Mouse (Mus musculus) heart, embryonic 11.5 days (tissue): ENCODE measurements around the gene Zic5. TPM values are rescaled to one million over a fixed set of nuclear protein-coding genes. Genes with fewer than 3 reads are reported as not detected.
"Not testable (repeated sequence)": the region's sequence is repeated elsewhere in the genome, so short reads cannot be mapped to it uniquely, and the experiment has no call there.

Experiments used
- ATAC-seq: fragments of 200-750 bp; cut with Nextera tagmentation; replicated peaks from 2 replicates; pipeline ENCODE4 v1.8.0; 2017; ENCODE audit warnings: moderate library complexity; ENCODE audit not compliant: insufficient number of reproducible peaks, low FRiP score, low TSS enrichment
- H3K27ac ChIP-seq: fragments of 300-500 bp; sonication (generic); 2 replicates; pipeline ENCODE4 v1.5.1; 2014; ENCODE audit warnings: mild to moderate bottlenecking, low read depth, low read length
- H3K27me3 ChIP-seq: fragments of 300-500 bp; sonication (generic); 2 replicates; pipeline ENCODE4 v1.6.1; 2014; ENCODE audit warnings: mild to moderate bottlenecking, low read length, mixed read lengths; ENCODE audit not compliant: control insufficient read depth, insufficient read depth
- H3K36me3 ChIP-seq: fragments of 300-500 bp; sonication (generic); 2 replicates; pipeline ENCODE4 v1.6.1; 2014; ENCODE audit warnings: mild to moderate bottlenecking, low read length, moderate library complexity, mixed read lengths; ENCODE audit not compliant: control insufficient read depth, insufficient read depth
- H3K4me1 ChIP-seq: fragments of 300-500 bp; sonication (generic); 2 replicates; pipeline ENCODE4 v1.6.1; 2014; ENCODE audit warnings: low read length; ENCODE audit not compliant: control insufficient read depth, insufficient read depth
- H3K4me2 ChIP-seq: fragments of 300-500 bp; sonication (generic); 2 replicates; pipeline ENCODE4 v1.6.1; 2014; ENCODE audit warnings: mild to moderate bottlenecking, moderate library complexity
- H3K4me3 ChIP-seq: fragments of 300-500 bp; sonication (generic); 2 replicates; pipeline ENCODE4 v1.5.1; 2014; ENCODE audit warnings: low read depth, low read length
- H3K9ac ChIP-seq: fragments of 300-500 bp; sonication (generic); 2 replicates; pipeline ENCODE4 v1.6.1; 2014; ENCODE audit warnings: mild to moderate bottlenecking, low read depth, low read length, moderate library complexity
- H3K9me3 ChIP-seq: fragments of 300-500 bp; sonication (generic); replicated peaks from 2 replicates; pipeline ENCODE4 v1.6.1; 2016; ENCODE audit warnings: low read length; ENCODE audit not compliant: control insufficient read depth
- WGBS: fragments of 180-500 bp; shearing (Covaris S2); extraction: QIAGEN DNeasy Blood & Tissue Kit; methylation state at CpG from one replicate; pipeline ENCODE4 v1.1.7; 2014; ENCODE audit not compliant: insufficient replicate concordance; 5-methylcytosine and 5-hydroxymethylcytosine counted together
- polyA plus RNA-seq: library from polyadenylated mRNA; unstranded; fragments of >200 nt; fragmentation: Nextera tagmentation; extraction: Ambion mirVana; gene quantifications from 2 replicates; pipeline ENCODE4 v1.2.1, GENCODE M21; 2014

Gene Zic5
- polyA plus RNA-seq, 1 experiment from 2014 or later = 0.16 TPM

DNA sequence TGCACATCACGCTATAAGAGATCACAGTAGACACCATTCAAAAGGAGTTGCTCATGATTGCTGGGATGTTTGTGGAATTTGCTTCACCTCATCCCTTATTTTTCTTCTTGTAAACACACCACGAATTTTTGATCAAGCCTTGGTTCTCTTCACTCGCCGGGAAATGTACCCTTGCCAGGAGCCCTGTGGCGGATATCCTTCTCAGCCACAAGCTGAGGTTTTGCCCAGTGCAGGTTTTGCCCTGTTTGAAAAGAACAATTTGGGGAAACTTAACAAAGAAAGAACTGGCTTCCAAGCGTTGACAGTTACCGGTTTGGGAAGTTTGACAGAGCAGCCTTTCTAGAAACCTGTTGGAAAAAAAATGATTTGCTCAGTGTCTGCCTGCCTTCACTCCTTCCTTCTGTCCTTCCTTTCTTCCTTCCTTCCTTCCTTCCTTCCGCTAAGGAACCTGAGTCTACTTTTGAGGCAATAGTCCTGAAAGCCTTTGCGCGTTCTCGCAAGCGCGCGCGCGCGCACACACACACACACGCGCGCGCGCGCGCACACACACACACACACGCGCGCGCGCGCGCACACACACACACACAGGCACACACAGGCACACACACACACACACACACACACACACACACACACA is 6.1 kb upstream of the Zic5 start:
- peaks cover 96% of the 10 kb centered on the region for H3K27me3 ChIP-seq
- H3K4me3 ChIP-seq = no peak overlapping the region
- peaks cover 17% of the 10 kb centered on the region for H3K4me1 ChIP-seq
- WGBS = 10% methylated on average over 31 of the region's 31 CpGs
- no peak overlapping the region for H3K9ac ChIP-seq
- no peak overlapping the region for H3K4me2 ChIP-seq
- no peak overlapping the region for H3K27ac ChIP-seq
- H3K36me3 ChIP-seq = no peaks in the 10 kb centered on the region
- no peaks in the 10 kb centered on the region for H3K9me3 ChIP-seq
- ATAC-seq = no peak

DNA sequence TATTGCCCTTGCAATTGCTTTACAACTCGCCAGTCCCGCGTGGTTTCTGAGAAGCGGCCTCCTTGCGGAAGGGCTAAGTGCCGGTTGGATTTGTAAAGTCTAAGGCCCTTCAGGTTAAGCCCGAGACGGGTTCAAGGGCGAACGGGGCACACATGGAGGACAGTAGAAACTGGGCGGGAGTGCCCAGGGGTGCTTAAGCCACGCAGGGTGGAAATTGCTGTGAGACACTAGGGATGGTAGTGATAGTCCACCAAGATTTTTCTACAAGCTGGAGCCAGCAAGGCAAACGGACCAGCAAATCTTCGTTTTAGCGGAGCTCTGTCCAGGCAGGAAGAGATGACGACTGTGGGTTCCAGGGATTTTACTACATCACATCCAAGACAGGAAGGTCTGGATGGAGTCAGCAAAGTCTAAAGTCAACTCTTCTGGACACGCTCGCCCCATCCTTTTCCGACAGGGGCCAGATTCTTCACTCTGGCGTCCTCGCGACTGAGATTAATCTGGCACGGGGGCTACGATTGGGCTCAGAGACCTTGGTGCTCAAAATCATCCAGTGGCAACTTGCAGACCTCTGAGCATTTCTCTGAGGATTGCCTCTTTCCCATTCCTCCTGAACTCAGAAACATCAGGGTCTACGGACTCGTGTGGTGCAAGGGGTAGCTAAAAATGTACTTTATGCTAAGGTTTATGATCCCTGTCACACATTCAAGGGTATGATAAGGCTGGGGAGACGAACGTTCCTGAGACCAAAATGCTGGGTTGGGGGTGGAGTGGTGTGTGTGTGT is 3.7 kb upstream of the Zic5 start:
- peaks cover 11% of the 10 kb centered on the region; the same call in 1 of the 2 replicates for H3K4me1 ChIP-seq
- H3K27ac ChIP-seq = no peak overlapping the region
- H3K9ac ChIP-seq = no peak overlapping the region
- no peak overlapping the region for H3K4me2 ChIP-seq
- no peaks in the 10 kb centered on the region for H3K36me3 ChIP-seq
- WGBS = 2% methylated on average over 28 of the region's 28 CpGs
- no peak for ATAC-seq
- H3K4me3 ChIP-seq = no peak overlapping the region
- H3K27me3 ChIP-seq = peaks cover 96% of the 10 kb centered on the region
- H3K9me3 ChIP-seq = no peaks in the 10 kb centered on the region

DNA sequence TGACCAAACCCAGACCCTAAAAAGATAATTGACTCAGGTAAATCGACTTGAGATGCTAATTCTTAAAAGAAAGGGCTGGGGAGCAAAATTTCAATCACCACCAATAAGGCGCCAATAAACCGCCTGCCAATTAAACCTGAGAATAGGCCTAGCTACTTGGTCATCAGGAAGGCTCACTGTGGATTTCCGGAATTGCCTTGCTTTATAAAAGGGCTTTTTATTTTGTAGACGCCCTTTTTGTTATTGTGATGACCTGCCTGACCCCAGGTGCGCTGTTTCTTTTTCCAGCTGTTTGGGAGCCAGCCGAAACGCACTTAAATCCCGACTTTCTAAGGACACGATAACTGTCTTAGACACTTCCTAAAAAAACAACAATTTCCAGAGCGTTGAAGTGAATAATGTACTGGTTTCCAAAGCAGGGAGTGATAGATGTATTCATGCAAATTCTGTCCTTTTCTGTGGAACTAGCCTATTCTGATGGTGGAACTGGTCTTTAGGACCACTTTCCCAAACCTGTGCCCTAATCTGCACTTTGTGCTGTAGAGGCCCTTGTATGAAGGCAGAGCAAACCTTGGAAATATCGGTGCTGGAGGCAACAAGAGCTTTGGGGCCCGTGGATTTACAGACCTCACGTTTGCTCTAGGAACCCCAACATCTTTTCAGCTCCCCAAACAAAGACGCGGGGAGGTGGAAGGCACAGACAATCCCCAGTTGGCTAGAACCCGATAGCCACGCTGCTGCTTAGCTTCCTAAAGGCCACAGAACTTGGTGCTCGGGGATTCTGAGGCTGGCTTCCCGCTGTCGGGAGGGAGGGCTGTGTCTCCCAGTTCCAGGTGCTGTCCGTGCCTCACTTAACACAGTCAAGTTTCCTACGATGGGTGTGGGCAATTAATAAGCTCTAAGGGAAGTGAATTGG is 2.7 kb upstream of the Zic5 start:
- Histone ChIP-seq H3K4me3 (no peak overlapping the region), H3K4me2 (no peak overlapping the region), H3K27ac (no peak overlapping the region), H3K36me3 (no peaks in the 10 kb centered on the region), H3K9me3 (no peaks in the 10 kb centered on the region), H3K4me1 (peaks cover 14% of the 10 kb centered on the region; the same call in 1 of the 2 replicates), H3K9ac (no peak overlapping the region), H3K27me3 (peaks cover 96% of the 10 kb centered on the region)
- no peak for ATAC-seq
- 7% methylated on average over 23 of the region's 23 CpGs for WGBS

DNA sequence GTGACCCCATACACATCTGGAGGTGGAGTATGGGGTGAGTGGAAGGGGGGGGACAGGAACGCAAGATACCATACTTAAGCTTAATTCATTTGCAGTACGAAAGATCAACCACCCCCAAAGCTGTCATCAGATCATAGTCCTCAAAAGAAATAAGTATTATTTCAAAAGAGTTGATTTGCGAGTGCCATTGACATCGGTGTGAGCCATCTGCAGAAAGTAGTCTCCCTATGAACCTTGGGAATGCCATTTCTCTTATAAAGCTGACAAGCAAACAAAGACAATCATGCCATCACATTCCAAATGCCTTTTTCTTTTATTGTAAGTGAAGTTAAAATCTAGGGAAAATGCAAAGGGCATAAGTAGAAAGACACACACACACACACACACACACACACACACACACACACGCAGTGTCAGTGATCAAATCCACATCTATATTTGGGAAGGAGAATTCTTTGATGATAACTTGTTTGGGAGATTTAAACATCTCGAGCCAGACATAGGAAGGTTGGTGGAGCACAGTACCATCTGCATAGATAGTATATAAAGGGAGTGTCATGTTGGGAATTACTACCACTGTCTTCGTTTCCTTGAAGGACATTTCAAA is 1.4 kb upstream of the Zic5 start:
- H3K4me2 ChIP-seq = no peak overlapping the region
- H3K27ac ChIP-seq = no peak overlapping the region
- H3K9ac ChIP-seq = no peak overlapping the region
- H3K4me3 ChIP-seq = no peak overlapping the region
- ATAC-seq = no peak
- WGBS = 64% methylated on average over 7 of the region's 7 CpGs
- no peaks in the 10 kb centered on the region for H3K9me3 ChIP-seq
- peaks cover 16% of the 10 kb centered on the region; the same call in 1 of the 2 replicates for H3K4me1 ChIP-seq
- H3K36me3 ChIP-seq = no peaks in the 10 kb centered on the region
- H3K27me3 ChIP-seq = peaks cover 96% of the 10 kb centered on the region

DNA sequence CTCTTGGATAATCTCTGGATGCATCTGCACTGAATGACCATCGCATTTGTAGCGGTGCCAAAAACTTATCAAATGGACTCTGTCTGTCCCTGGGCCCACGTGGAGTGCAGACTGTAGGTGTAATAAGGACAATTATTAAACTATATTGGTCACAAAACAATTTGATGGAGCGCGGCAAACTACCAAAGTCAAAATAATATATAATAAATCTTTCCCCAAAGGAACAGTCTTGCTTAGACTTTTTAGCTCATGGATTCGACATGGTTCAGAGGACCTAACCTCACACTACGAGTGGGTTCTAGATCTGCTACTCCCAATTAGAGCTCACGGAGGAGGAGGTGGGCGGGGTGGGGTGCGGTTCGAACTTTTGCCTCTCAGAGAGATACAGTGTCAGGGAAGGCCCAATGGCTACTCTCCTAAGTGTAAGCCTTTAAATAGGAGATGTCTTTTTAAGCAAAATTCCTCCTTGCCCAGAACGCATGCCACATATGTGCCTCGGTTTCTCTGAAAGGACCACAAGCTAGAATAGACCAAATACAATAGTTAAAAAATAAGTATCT is 534 bp upstream of the Zic5 start:
- no peaks in the 10 kb centered on the region for H3K9me3 ChIP-seq
- H3K36me3 ChIP-seq = no peaks in the 10 kb centered on the region
- peaks cover 94% of the 10 kb centered on the region for H3K27me3 ChIP-seq
- no peak overlapping the region for H3K9ac ChIP-seq
- ATAC-seq = no peak
- 28% methylated on average over 13 of the region's 13 CpGs for WGBS
- H3K27ac ChIP-seq = no peak overlapping the region
- H3K4me3 ChIP-seq = peak overlapping the region; percentile 57
- peak overlapping the region; percentile 96; the same call in 1 of the 2 replicates for H3K4me2 ChIP-seq
- peaks cover 16% of the 10 kb centered on the region; the same call in 1 of the 2 replicates for H3K4me1 ChIP-seq

DNA sequence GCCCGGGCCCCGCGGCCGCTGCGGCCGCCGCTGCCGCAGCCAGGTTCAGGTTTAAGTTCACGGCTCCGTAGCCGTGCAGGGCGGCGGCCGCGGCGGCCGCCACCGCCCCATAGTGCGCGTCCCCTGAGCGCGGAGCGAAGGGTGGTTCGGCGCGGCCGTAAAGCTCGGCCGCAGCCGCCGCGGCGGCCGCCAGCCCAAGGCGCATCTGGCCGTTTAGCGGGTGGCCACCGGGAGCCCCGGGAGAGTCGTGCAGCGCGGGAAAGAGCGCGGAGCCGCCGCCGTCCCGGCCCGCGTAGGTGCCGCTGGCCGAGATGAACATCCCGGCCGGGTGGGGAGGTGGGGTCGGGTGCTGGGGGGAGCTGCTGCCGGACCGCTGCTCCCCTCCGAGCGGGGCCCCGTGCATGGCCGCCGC is 1.1 kb downstream of the Zic5 start:
- H3K9ac ChIP-seq = no peak overlapping the region
- H3K36me3 ChIP-seq = no peaks in the 10 kb centered on the region
- WGBS = under 1% methylated on average over 50 of the region's 62 CpGs
- H3K4me2 ChIP-seq = peak overlapping the region; percentile 96
- peaks cover 16% of the 10 kb centered on the region; the same call in 1 of the 2 replicates for H3K4me1 ChIP-seq
- H3K9me3 ChIP-seq = no peaks in the 10 kb centered on the region
- peak overlapping the region; percentile 57 for H3K4me3 ChIP-seq
- H3K27me3 ChIP-seq = peaks cover 85% of the 10 kb centered on the region
- no peak for ATAC-seq
- H3K27ac ChIP-seq = no peak overlapping the region

DNA sequence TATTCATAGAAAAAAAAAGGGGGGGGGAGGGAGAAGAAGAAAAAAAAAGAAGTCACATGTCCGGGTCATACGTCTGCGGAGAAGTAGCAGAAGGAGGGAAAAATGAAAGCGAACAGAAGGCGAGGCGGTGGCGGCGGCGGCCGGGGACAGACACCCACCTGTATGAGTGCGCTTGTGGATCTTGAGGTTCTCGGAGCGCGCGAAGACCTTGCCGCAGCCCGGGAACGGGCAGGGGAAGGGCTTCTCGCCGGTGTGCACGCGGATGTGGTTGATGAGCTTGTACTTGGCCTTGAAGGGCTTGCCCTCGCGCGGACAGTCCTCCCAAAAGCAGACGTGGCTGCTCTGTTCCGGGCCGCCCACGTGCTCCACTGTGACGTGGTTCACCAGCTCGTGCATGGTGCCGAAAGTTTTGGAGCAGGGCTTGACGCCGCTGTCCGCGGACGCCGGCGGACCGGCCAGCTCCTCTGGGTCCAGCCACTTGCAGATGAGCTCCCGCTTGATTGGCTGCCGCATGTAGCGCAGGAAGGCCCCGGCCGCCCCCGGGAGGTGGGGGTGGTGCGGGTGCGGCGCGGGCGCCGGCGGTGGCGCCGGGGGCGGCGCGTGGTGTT is 1.6 kb downstream of the Zic5 start:
- not testable (repeated sequence) for H3K9ac ChIP-seq, H3K36me3 ChIP-seq, H3K9me3 ChIP-seq, H3K27ac ChIP-seq, ATAC-seq
- Histone ChIP-seq H3K27me3 (peaks cover 80% of the 10 kb centered on the region), H3K4me2 (peak overlapping the region; percentile 96), H3K4me1 (peaks cover 16% of the 10 kb centered on the region; the same call in 1 of the 2 replicates), H3K4me3 (peak overlapping the region; percentile 57)
- WGBS = under 1% methylated on average over 49 of the region's 58 CpGs
